In genomic region chr11:90685196-90685595, GRCm38 (mm10) we compare ENCODE assay signal across 26 mouse cellular contexts. TPM values are rescaled to one million over a fixed set of nuclear protein-coding genes. Genes with fewer than 3 reads are reported as not detected.
DNase-seq lines count a peak whose midpoint lies in the region; ATAC-seq and TF ChIP-seq lines count a peak whose summit lies in the region.
"Had no signal": no experiment of that assay in that cellular context is flagged by ENCODE, and none has a peak within 500 bp of the region (broad histone marks: within the 10 kb centered on the region; RNA-seq: fewer than 3 reads in every experiment).

No protein-coding gene starts in this region.

- no peak overlapping the region for H3K27ac ChIP-seq in hindbrain, embryonic 15.5 days (replicated peaks)
- no peak overlapping the region for H3K27ac ChIP-seq in hindbrain, embryonic 11.5 days (ENCODE audit: low read depth, low read length)
- no peak overlapping the region for H3K27ac ChIP-seq in midbrain, embryonic 11.5 days (ENCODE audit: low read depth, low read length)
- no peak overlapping the region for H3K27ac ChIP-seq in midbrain, embryonic 14.5 days (replicated peaks; ENCODE audit: low read depth, low read length)
- 0 out of 2 replicates have a peak overlapping the region, but pooled peaks have one; percentile 5 for H3K27ac ChIP-seq in liver, postnatal 0 days (ENCODE audit: low read depth)
- no peak overlapping the region for H3K27ac ChIP-seq in forebrain, embryonic 14.5 days (ENCODE audit: low read depth, low read length)
- H3K27ac ChIP-seq: hindbrain, embryonic 10.5 days; limb, embryonic 13.5 days; lung, embryonic 15.5 days; midbrain, embryonic 12.5 days had no signal

- H3K27me3 ChIP-seq in hindbrain, embryonic 15.5 days = no peaks in the 10 kb centered on the region
- H3K27me3 ChIP-seq in hindbrain, embryonic 11.5 days (ENCODE audit: control insufficient read depth, insufficient read depth, low read length) = no peaks in the 10 kb centered on the region
- no peaks in the 10 kb centered on the region for H3K27me3 ChIP-seq in midbrain, embryonic 11.5 days (ENCODE audit: control insufficient read depth, insufficient read depth, low read length)
- H3K27me3 ChIP-seq in midbrain, embryonic 14.5 days (ENCODE audit: control insufficient read depth, insufficient read depth, low read length) = no peaks in the 10 kb centered on the region
- no peaks in the 10 kb centered on the region for H3K27me3 ChIP-seq in liver, postnatal 0 days (ENCODE audit: insufficient read depth, low read length)
- H3K27me3 ChIP-seq in forebrain, embryonic 14.5 days (replicated peaks; ENCODE audit: control insufficient read depth, insufficient read depth, low read length) = no peaks in the 10 kb centered on the region
- H3K27me3 ChIP-seq: embryonic facial prominence, embryonic 12.5 days; heart, embryonic 12.5 days; lung, embryonic 15.5 days had no signal

- H3K4me2 ChIP-seq in hindbrain, embryonic 15.5 days = peak overlapping the region; percentile 9; the same call in 1 of the 2 replicates
- no peak overlapping the region for H3K4me2 ChIP-seq in hindbrain, embryonic 11.5 days (replicated peaks; ENCODE audit: low read depth, low read length)
- H3K4me2 ChIP-seq in midbrain, embryonic 11.5 days = no peak overlapping the region
- H3K4me2 ChIP-seq in midbrain, embryonic 14.5 days (ENCODE audit: low read length) = no peak overlapping the region
- peak overlapping the region; percentile 85 for H3K4me2 ChIP-seq in liver, postnatal 0 days (ENCODE audit: low read depth, low read length)
- H3K4me2 ChIP-seq in forebrain, embryonic 14.5 days (ENCODE audit: low read length) = no peak overlapping the region
- H3K4me2 ChIP-seq: embryonic facial prominence, embryonic 12.5 days; lung, embryonic 15.5 days; midbrain, embryonic 12.5 days had no signal

- no peak for ATAC-seq in hindbrain, embryonic 15.5 days (ENCODE audit: low FRiP score, low read depth)
- ATAC-seq in hindbrain, embryonic 11.5 days (ENCODE audit: low FRiP score) = no peak
- no peak for ATAC-seq in midbrain, embryonic 11.5 days (ENCODE audit: low FRiP score)
- no peak for ATAC-seq in midbrain, embryonic 14.5 days (ENCODE audit: low FRiP score, low TSS enrichment)
- ATAC-seq in liver, postnatal 0 days = no peak
- no peak for ATAC-seq in forebrain, embryonic 14.5 days
- ATAC-seq: activated CD4-positive, CD25-positive, alpha-beta regulatory T cell, adult 4 months; forebrain, postnatal 0 days; intestine, postnatal 0 days had no signal

- H3K4me3 ChIP-seq in hindbrain, embryonic 15.5 days = no peak overlapping the region
- H3K4me3 ChIP-seq in hindbrain, embryonic 11.5 days (ENCODE audit: low read depth, low read length) = no peak overlapping the region
- no peak overlapping the region for H3K4me3 ChIP-seq in midbrain, embryonic 11.5 days (ENCODE audit: low read depth, low read length)
- no peak overlapping the region for H3K4me3 ChIP-seq in midbrain, embryonic 14.5 days (replicated peaks; ENCODE audit: low read depth, low read length)
- H3K4me3 ChIP-seq in liver, postnatal 0 days (ENCODE audit: low read depth, low read length) = no peak overlapping the region
- H3K4me3 ChIP-seq in forebrain, embryonic 14.5 days (ENCODE audit: low read depth, low read length) = no peak overlapping the region
- H3K4me3 ChIP-seq: embryonic facial prominence, embryonic 12.5 days; hindbrain, embryonic 10.5 days; limb, embryonic 13.5 days; lung, embryonic 15.5 days; midbrain, embryonic 12.5 days had no signal

- no peaks in the 10 kb centered on the region for H3K36me3 ChIP-seq in hindbrain, embryonic 15.5 days
- H3K36me3 ChIP-seq in hindbrain, embryonic 11.5 days (ENCODE audit: control insufficient read depth, insufficient read depth, low read length) = no peaks in the 10 kb centered on the region
- H3K36me3 ChIP-seq in midbrain, embryonic 11.5 days (ENCODE audit: control insufficient read depth, insufficient read depth, low read length) = no peaks in the 10 kb centered on the region
- H3K36me3 ChIP-seq in midbrain, embryonic 14.5 days (ENCODE audit: control insufficient read depth, insufficient read depth, low read length) = no peaks in the 10 kb centered on the region
- H3K36me3 ChIP-seq in liver, postnatal 0 days (replicated peaks; ENCODE audit: insufficient read depth, low read length) = peaks cover 23% of the 10 kb centered on the region
- H3K36me3 ChIP-seq in forebrain, embryonic 14.5 days (ENCODE audit: control insufficient read depth, insufficient read depth, low read length) = no peaks in the 10 kb centered on the region
- H3K36me3 ChIP-seq: embryonic facial prominence, embryonic 12.5 days; midbrain, embryonic 12.5 days had no signal

- 0 out of 2 replicates have a peak, but pooled peaks cover 4% of the 10 kb centered on the region for H3K4me1 ChIP-seq in hindbrain, embryonic 15.5 days (replicated peaks)
- H3K4me1 ChIP-seq in hindbrain, embryonic 11.5 days (replicated peaks; ENCODE audit: control insufficient read depth, insufficient read depth, low read length) = no peaks in the 10 kb centered on the region
- H3K4me1 ChIP-seq in midbrain, embryonic 11.5 days (ENCODE audit: control insufficient read depth, insufficient read depth, low read length) = no peaks in the 10 kb centered on the region
- H3K4me1 ChIP-seq in midbrain, embryonic 14.5 days (ENCODE audit: control insufficient read depth, insufficient read depth, low read length) = no peaks in the 10 kb centered on the region
- H3K4me1 ChIP-seq in liver, postnatal 0 days (ENCODE audit: insufficient read depth) = peaks cover 24% of the 10 kb centered on the region
- H3K4me1 ChIP-seq in forebrain, embryonic 14.5 days (ENCODE audit: control insufficient read depth, insufficient read depth, low read length) = no peaks in the 10 kb centered on the region

- DNase-seq in adrenal gland, adult 2 months = peak; percentile 46
- DNase-seq in adrenal gland, postnatal 14 days = no peak
- DNase-seq in hindbrain, embryonic 11.5 days (ENCODE audit: low spot score) = no peak
- peak; percentile 53 for DNase-seq in midbrain, embryonic 11.5 days (ENCODE audit: low spot score, missing footprints)
- no peak for DNase-seq in midbrain, embryonic 14.5 days
- DNase-seq in liver, postnatal 0 days = no peak
- no peak for DNase-seq in forebrain, embryonic 14.5 days (ENCODE audit: low spot score)
- DNase-seq: adrenal gland, postnatal 25 days; cerebellum, adult 11-12 months; cerebellum, adult 9-11 months; embryo, embryonic 11 days; forebrain, postnatal 0 days; gastrocnemius, postnatal 10 days; heart, postnatal 14 days; kidney, postnatal 25 days; retina, postnatal 1 day; right cerebral cortex, postnatal 14 days had no signal

- no peak overlapping the region for H3K9ac ChIP-seq in hindbrain, embryonic 15.5 days
- no peak overlapping the region for H3K9ac ChIP-seq in hindbrain, embryonic 11.5 days (ENCODE audit: low read depth, low read length)
- H3K9ac ChIP-seq in midbrain, embryonic 11.5 days (ENCODE audit: low read length) = no peak overlapping the region
- H3K9ac ChIP-seq in midbrain, embryonic 14.5 days (replicated peaks; ENCODE audit: low read length) = no peak overlapping the region
- H3K9ac ChIP-seq in liver, postnatal 0 days (replicated peaks) = 0 out of 2 replicates have a peak overlapping the region, but pooled peaks have one; percentile 78
- H3K9ac ChIP-seq in forebrain, embryonic 14.5 days (ENCODE audit: low read length) = no peak overlapping the region
- H3K9ac ChIP-seq: embryonic facial prominence, embryonic 12.5 days; forebrain, postnatal 0 days; heart, embryonic 12.5 days; limb, embryonic 13.5 days; lung, embryonic 15.5 days; midbrain, embryonic 12.5 days had no signal

- WGBS in hindbrain, embryonic 15.5 days = 77% methylated on average over 6 of the region's 6 CpGs
- WGBS in hindbrain, embryonic 11.5 days = 82% methylated on average over 6 of the region's 6 CpGs
- 81% methylated on average over 6 of the region's 6 CpGs for WGBS in midbrain, embryonic 11.5 days
- 79% methylated on average over 6 of the region's 6 CpGs for WGBS in midbrain, embryonic 14.5 days
- WGBS in liver, postnatal 0 days (ENCODE audit: insufficient replicate concordance) = 58% methylated on average over 6 of the region's 6 CpGs
- WGBS in forebrain, embryonic 14.5 days = 78% methylated on average over 6 of the region's 6 CpGs

- H3K9me3 ChIP-seq in hindbrain, embryonic 15.5 days = no peaks in the 10 kb centered on the region
- H3K9me3 ChIP-seq in hindbrain, embryonic 11.5 days (ENCODE audit: control insufficient read depth, low read length) = no peaks in the 10 kb centered on the region
- no peaks in the 10 kb centered on the region for H3K9me3 ChIP-seq in midbrain, embryonic 11.5 days (ENCODE audit: control insufficient read depth, low read length)
- H3K9me3 ChIP-seq in midbrain, embryonic 14.5 days (ENCODE audit: control insufficient read depth, low read length) = no peaks in the 10 kb centered on the region
- H3K9me3 ChIP-seq in liver, postnatal 0 days (ENCODE audit: low read length) = no peaks in the 10 kb centered on the region
- H3K9me3 ChIP-seq in forebrain, embryonic 14.5 days (replicated peaks; ENCODE audit: control insufficient read depth, low read length) = no peaks in the 10 kb centered on the region
- H3K9me3 ChIP-seq: embryonic facial prominence, embryonic 12.5 days; heart, embryonic 12.5 days; hindbrain, embryonic 10.5 days; lung, embryonic 15.5 days; midbrain, embryonic 12.5 days had no signal

- no peak for TF ChIP-seq EP300 in liver, postnatal 0 days (IDR thresholded peaks at IDR 0.05; ENCODE audit: low read depth)

- no peak for TF ChIP-seq CTCF in liver, postnatal 0 days (IDR thresholded peaks at IDR 0.05; ENCODE audit: low read depth)

RNA-seq across cellular contexts. Expression of gene Tom1l1, which starts 3.0 kb away (rescaled TPM):
- total RNA-seq in adrenal gland, adult 2 months (2021) = 10 to 100 TPM; 43.6 to 57.7 TPM
- polyA plus RNA-seq in adrenal gland, adult 2 months (2012; rRNA removed) = 3.8 and 7.8 TPM in 2 replicates
- 39.5 and 46.0 TPM in 2 replicates for total RNA-seq in adrenal gland, postnatal 14 days (2021)
- 20.3 and 21.5 TPM in 2 replicates for polyA plus RNA-seq in hindbrain, embryonic 15.5 days (2015; fragmentation: Nextera tagmentation; extraction: Ambion mirVana)
- 17.8 and 21.4 TPM in 2 replicates for polyA plus RNA-seq in hindbrain, embryonic 11.5 days (2014; fragmentation: Nextera tagmentation; extraction: Ambion mirVana)
- 17.4 and 18.7 TPM in 2 replicates for polyA plus RNA-seq in midbrain, embryonic 11.5 days (2014; fragmentation: Nextera tagmentation; extraction: Ambion mirVana)
- 13.5 and 16.9 TPM in 2 replicates for polyA plus RNA-seq in midbrain, embryonic 14.5 days (2014; fragmentation: Nextera tagmentation; extraction: Ambion mirVana)
- 24.0 and 24.6 TPM in 2 replicates for polyA plus RNA-seq in liver, postnatal 0 days (2015; fragmentation: Nextera tagmentation; extraction: Ambion mirVana)
- polyA plus RNA-seq in forebrain, embryonic 14.5 days (2014; fragmentation: Nextera tagmentation; extraction: Ambion mirVana) = 13.9 and 14.0 TPM in 2 replicates

RNA-seq across cellular contexts. Expression of gene Cox11, which starts 47.2 kb away (rescaled TPM):
- total RNA-seq in adrenal gland, adult 2 months (2021) = 10 to 100 TPM; 14.7 to 19.2 TPM
- polyA plus RNA-seq in adrenal gland, adult 2 months (2012; rRNA removed) = 23.9 and 30.4 TPM in 2 replicates
- 23.4 and 26.0 TPM in 2 replicates for total RNA-seq in adrenal gland, postnatal 14 days (2021)
- polyA plus RNA-seq in hindbrain, embryonic 15.5 days (2015; fragmentation: Nextera tagmentation; extraction: Ambion mirVana) = 41.4 and 44.1 TPM in 2 replicates
- polyA plus RNA-seq in hindbrain, embryonic 11.5 days (2014; fragmentation: Nextera tagmentation; extraction: Ambion mirVana) = 26.1 and 26.7 TPM in 2 replicates
- polyA plus RNA-seq in midbrain, embryonic 11.5 days (2014; fragmentation: Nextera tagmentation; extraction: Ambion mirVana) = 24.6 and 26.4 TPM in 2 replicates
- polyA plus RNA-seq in midbrain, embryonic 14.5 days (2014; fragmentation: Nextera tagmentation; extraction: Ambion mirVana) = 27.8 and 37.9 TPM in 2 replicates
- 16.3 and 22.5 TPM in 2 replicates for polyA plus RNA-seq in liver, postnatal 0 days (2015; fragmentation: Nextera tagmentation; extraction: Ambion mirVana)
- 21.4 and 22.1 TPM in 2 replicates for polyA plus RNA-seq in forebrain, embryonic 14.5 days (2014; fragmentation: Nextera tagmentation; extraction: Ambion mirVana)

RNA-seq across cellular contexts. Expression of gene Stxbp4, which starts 47.3 kb away (rescaled TPM):
- total RNA-seq in adrenal gland, adult 2 months (2021) = 10 to 100 TPM in 1 of 2 experiments, 1 to 10 TPM in 1; 8.4 to 12.0 TPM
- polyA plus RNA-seq in adrenal gland, adult 2 months (2012; rRNA removed) = 1.7 and 2.0 TPM in 2 replicates
- total RNA-seq in adrenal gland, postnatal 14 days (2021) = 7.4 and 8.7 TPM in 2 replicates
- 18.3 and 20.0 TPM in 2 replicates for polyA plus RNA-seq in hindbrain, embryonic 15.5 days (2015; fragmentation: Nextera tagmentation; extraction: Ambion mirVana)
- 38.1 and 43.5 TPM in 2 replicates for polyA plus RNA-seq in hindbrain, embryonic 11.5 days (2014; fragmentation: Nextera tagmentation; extraction: Ambion mirVana)
- 36.5 and 41.8 TPM in 2 replicates for polyA plus RNA-seq in midbrain, embryonic 11.5 days (2014; fragmentation: Nextera tagmentation; extraction: Ambion mirVana)
- 13.7 and 22.0 TPM in 2 replicates for polyA plus RNA-seq in midbrain, embryonic 14.5 days (2014; fragmentation: Nextera tagmentation; extraction: Ambion mirVana)
- polyA plus RNA-seq in liver, postnatal 0 days (2015; fragmentation: Nextera tagmentation; extraction: Ambion mirVana) = 1.3 and 1.9 TPM in 2 replicates
- 14.7 and 16.8 TPM in 2 replicates for polyA plus RNA-seq in forebrain, embryonic 14.5 days (2014; fragmentation: Nextera tagmentation; extraction: Ambion mirVana)

Comparison
In these comparisons a context has a peak if more than half of its experiments do, and no peak if none do; other contexts are left out.
1. DNase-seq: peak in adrenal gland, adult 2 months (single experiment) and midbrain, embryonic 11.5 days (single experiment); none in adrenal gland, postnatal 14 days (single experiment), hindbrain, embryonic 11.5 days (single experiment), midbrain, embryonic 14.5 days (single experiment), liver, postnatal 0 days (single experiment) and forebrain, embryonic 14.5 days (single experiment).
2. H3K4me2 ChIP-seq: peak in hindbrain, embryonic 15.5 days (single experiment) and liver, postnatal 0 days (single experiment); none in hindbrain, embryonic 11.5 days (single experiment), midbrain, embryonic 11.5 days (single experiment), midbrain, embryonic 14.5 days (single experiment) and forebrain, embryonic 14.5 days (single experiment).